Mouse (Mus musculus): Measurements from ENCODE around the gene Sf1.
A peak's percentile ranks its signal among the peaks of the same experiment; 100 is the strongest.

Sf1 gene

DNA sequence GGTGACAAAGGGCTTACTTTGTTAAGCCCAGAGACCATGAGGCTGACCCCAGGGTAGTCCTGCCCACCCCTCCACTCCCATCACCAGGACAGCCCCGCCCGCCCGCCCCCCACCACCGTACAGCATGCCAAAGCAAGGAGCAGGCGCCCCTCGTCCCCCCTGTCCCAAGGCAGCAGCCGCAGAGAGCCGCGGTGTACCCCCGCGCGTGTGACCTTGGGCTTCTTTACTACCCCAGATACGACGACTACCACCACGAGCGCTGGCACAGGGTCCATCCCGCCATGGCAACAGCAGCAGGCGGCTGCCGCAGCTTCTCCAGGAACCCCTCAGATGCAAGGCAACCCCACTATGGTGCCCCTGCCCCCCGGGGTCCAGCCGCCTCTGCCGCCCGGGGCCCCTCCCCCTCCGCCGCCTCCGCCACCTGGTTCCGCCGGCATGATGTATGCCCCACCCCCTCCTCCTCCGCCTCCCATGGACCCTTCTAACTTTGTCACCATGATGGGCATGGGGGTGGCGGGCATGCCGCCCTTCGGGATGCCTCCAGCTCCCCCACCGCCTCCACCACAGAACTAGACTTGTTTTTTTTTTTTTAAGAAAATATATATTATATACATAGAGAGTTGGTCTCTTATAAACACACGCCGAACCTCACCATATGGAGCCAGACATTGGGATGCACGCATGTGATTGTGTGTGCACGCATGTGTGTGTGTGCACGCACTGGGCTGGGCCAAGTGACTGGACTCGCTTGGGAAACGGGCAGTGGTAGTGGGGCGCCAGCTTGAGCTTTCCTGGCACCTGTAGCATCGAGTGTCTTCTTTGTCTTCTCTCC is 12.1 kb downstream of the Sf1 start:
- no peak for DNase-seq (ENCODE audit: low spot score)

DNA sequence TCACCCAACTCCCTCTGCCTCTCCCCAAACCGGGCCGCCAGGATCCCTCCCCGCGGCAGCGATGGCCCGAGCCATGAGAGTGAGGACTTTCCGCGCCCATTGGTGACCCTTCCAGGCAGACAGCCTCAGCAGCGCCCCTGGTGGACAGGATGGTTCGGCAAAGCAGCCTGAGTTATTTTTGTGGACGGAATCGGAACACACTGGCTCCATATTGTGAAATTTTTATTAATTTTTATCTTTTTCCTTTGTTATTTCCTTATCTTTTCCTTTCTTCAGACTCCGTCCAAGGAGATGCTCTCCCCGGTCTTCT is 12.7 kb downstream of the Sf1 start:
- DNase-seq (ENCODE audit: low spot score) = peak; percentile 53

DNA sequence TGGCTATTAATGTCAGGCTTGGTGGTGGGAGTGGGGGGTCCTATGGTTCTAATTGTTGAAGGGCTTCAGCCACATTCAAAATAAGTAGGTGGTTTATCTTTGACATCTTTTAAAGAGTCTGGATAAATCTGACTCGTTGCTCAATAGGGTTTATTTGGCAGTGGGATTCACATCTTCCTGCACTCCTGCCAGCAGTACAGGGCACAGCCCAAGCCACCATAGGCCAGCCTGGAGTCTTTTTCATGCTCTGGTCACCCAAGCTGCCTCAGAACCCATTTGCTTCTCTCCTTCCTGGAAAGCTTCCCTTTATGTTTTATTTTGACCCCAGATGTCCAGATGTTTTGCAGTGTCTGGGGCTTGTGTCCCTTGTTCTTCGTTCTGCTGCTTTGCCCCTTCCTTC is 13.2 kb downstream of the Sf1 start:
- no peak for DNase-seq (ENCODE audit: low spot score)

DNA sequence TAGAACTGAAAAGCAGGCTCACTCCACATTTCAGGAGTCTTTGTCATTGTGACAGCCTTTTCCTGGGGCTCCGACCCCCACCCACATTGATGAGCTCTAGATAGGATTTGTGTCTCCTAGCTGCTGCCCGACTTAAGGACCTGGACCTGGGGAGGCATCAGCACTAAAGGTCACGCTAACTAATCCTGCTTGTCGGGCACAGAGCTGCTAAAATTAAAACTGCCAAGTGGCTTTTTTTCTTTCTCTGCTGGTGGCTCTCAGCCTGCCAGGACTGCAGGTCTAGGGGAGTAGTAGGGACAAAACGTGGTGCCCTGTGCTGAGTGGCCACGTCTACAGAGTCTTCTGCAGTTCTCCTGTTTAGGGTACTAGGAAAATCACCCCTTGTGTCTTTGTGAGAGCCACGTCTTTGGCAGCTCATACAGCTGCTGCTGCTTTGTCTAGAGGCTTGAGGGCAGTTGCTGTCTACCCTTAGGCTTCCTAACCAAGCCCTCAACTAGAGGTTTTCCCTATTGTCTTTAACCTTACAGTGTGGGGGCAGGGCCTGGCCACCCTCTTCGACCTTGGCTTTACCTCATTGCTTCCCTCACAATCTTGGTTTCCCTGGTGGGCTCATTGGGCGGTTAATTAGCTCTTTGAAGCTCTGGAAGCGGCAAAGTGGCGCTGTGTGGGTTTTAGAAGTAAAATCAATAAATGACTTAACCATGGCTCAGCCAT is 14.0 kb downstream of the Sf1 start:
- DNase-seq (ENCODE audit: low spot score) = no peak

DNA sequence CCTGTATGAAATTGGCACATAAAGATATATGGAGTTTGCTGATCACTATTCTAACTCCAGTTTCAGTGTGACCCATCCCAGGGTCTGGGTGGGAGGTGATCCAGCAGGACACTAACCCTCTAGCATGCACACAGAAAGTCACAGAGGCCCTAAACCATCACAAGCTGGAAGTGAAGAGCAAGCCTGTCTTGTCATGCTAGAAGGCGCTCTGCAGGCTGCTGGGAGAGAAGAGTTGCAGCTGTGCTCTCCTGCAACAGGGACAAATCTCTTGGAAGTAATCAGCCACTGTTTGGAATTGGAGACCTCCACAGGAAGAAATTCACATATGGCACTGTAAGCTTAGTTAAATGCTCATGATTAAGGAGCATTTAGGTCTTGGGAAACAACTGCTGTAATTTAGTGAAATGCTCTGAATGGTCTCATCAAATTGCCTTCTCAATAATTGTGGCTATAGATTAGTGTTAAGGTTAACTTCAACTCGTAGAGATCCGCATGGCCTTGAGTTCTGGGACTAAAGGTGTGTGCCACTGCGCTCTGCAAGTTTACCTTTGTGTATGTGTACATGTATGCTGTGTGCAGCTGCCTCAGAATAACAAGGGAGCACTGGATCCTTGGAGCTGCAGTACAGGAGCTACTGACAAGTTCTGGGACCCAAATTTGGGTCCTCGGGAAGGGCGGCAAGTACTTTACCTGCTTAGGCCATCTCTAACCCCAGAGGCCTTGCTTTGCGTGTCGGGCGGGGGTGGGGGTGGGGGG is 17.1 kb downstream of the Sf1 start:
- no peak for DNase-seq (ENCODE audit: low spot score)

DNA sequence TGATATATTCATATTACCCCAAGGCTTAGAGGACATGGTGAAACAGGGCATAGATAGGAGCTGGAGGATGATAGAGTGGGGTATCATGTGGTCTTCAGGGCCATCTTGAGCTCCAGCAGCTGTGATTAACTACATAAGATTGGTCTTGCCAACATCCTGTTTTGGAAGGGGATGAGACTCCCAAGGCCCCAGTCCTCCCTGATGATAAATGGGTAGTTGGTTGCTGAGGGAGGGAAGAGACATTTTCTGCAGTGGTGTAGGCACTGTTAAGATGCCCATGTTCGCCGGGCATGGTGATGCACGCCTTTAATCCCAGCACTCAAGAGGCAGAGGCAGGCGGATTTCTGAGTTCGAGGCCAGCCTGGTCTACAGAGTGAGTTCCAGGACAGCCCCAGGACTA is 17.7 kb downstream of the Sf1 start:
- DNase-seq (ENCODE audit: low spot score) = no peak

DNA sequence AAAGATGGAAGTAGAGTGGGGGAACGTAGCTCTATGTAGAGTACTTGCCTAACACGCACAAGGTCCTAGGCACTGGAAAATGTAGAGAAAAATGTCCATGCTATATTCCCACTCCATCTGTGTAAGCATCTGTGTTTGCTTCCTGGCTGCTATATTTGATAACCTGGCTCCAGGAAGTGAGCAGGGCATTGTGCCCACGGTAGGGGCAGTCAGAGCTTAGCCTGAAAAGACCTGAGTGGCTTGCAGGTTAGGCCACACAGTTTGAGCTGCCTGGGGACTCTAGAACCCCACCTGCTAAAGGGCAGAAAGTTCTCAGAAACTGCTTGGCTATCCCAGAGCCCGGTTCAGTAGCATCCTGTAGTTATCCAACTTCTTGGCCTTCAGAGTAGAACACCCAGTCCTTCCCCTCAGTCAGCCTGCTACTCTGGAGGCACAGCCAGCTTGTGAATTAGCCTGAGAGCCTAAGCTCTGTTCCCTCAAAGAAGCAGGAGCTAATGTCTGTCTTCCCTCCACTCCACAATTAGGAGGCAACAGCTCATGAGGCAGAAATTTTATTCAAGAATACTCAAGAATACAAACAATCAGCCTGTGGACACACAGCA is 18.9 kb downstream of the Sf1 start:
- no peak for DNase-seq (ENCODE audit: low spot score)

DNA sequence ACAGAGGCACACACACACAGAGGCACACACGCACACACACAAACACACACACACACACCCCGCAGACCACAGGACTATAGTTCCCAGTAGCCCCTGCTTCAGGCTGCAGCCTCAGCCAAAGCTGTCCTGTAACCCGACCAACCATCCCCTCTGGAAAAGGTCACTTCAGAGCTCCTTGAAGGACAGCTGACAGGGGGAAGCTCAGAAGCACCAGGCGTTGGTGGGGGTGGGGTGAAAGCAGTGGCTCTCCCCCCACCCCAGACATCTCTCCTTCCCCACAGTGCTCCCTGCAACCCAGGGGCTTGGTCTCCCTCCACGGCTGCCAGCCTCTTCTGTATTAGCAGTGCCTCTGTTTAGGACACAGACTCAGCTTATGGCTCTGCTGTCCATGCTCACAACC is 20.0 kb downstream of the Sf1 start:
- DNase-seq (ENCODE audit: low spot score) = no peak

DNA sequence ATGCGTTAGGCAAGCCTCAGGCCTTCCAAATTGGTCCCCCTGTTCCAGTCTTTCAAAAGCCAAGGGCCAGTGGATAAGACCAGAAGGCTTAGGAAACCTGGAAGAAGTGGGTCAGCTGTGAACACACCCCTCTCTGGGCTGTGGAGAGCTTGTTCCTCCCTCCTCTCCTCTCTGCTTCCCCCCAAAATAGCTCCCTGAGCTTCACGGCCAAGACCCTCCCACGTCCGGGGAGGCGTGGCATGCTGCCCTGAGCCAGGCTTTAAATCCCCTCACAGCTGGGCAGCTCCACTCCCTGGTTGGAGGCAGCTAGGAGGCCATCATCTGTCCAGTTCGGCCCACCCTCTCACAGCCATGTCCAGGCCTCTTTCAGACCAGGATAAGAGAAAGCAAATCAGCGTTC is 20.6 kb downstream of the Sf1 start, which contains the start of gene Pygm:
Pygm (plus strand) TSS at position 272 of the 400 bp plus-strand sequence.
- peak; percentile 68 for DNase-seq (ENCODE audit: low spot score)

DNA sequence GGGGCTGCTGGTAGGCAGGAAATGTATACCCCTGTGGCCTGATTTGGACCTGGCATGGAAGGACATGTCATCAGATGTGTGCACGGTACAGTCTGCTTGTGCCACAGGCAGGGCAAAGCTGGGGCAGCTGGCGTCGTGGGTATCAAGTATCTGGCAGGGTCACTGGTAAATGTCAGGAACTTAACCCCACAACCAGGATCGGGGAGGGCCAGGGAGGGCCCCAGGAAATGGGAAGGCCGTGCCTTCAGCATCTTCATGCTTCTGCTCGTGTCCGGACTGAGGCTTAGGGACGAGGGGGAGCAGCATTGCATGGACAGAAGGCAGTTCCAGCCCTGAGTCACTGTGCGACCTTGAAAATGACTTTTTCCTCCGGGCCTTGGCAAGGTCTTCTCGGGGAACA is 21.5 kb downstream of the Sf1 start:
- no peak for DNase-seq (ENCODE audit: low spot score)

DNA sequence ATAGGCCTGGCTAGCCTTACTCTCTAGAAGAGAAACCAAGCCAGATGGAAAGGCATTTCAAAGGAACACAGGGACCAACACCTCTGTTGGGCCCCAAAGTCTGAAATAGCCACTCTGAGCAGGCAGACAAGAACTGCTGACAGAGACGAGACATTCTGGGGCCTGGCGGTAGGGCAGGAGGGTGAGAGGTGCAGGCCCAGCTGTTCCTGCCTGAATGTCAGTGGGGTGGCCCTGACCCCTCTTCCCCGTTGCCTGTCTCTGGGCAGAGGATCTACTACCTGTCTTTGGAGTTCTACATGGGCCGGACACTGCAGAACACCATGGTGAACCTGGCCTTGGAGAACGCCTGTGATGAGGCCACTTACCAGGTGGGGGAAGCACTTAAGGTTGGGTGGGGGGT is 21.9 kb downstream of the Sf1 start:
- no peak for DNase-seq (ENCODE audit: low spot score)

DNA sequence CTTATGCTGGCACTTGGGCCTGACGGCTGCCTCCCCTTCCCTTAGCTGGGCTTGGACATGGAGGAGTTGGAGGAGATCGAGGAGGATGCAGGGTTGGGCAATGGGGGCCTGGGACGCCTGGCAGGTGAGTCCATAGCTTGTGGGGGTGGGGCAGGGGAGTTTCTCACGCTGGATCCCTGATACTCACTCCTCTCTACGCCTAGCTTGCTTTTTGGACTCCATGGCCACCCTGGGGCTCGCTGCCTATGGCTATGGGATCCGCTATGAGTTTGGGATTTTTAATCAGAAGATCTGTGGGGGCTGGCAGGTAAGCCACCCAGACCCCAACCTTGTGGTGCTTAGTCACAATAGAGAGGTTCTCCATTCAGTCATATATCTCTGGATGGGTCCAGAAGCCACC is 22.3 kb downstream of the Sf1 start:
- no peak for DNase-seq (ENCODE audit: low spot score)

DNA sequence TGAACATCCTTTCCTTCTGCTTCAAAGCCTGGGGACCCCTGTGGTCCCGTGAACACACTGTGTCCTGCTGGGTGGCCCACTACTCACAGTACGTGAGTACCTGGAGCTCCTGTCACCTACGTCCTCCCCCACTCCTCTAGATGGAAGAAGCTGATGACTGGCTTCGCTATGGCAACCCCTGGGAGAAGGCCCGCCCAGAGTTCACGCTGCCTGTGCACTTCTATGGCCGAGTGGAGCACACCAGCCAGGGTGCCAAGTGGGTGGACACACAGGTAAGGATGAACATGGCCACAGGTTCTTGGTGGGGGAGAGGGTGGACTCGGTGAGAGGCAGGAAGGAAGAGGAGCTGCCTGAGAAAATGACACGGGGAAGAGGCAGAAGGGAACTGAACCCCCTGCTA is 22.7 kb downstream of the Sf1 start:
- no peak for DNase-seq (ENCODE audit: low spot score)

DNA sequence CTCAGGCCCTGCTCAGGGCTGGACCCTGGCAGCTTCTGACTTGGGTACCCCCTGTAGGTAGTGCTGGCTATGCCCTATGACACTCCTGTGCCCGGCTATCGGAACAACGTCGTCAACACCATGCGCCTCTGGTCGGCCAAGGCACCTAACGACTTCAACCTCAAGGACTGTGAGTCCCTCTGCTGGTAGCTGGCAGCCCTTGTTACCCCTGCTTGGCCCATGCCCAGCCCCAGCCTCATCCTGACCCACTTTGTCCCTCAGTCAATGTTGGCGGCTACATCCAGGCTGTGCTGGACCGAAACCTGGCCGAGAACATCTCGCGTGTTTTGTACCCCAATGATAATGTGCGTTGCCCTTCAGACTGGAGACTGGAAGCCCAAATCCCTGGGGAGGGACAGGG is 24.5 kb downstream of the Sf1 start:
- DNase-seq (ENCODE audit: low spot score) = no peak

DNA sequence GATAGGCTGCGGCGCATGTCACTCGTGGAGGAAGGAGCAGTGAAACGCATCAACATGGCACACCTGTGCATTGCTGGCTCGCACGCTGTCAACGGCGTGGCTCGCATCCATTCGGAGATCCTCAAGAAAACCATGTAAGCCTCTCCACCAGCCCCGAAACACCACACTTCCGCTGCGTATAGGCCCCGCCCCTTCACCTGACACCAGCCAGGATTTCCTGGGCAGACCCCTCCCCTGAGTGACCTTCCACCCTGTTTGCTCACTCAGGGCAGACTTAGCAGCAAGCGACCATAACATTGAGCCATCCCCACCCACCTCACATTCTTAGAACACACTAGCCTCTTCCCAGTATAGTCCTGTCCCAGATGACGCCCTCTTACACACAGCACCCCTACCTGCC is 26.3 kb downstream of the Sf1 start:
- no peak for DNase-seq (ENCODE audit: low spot score)

DNA sequence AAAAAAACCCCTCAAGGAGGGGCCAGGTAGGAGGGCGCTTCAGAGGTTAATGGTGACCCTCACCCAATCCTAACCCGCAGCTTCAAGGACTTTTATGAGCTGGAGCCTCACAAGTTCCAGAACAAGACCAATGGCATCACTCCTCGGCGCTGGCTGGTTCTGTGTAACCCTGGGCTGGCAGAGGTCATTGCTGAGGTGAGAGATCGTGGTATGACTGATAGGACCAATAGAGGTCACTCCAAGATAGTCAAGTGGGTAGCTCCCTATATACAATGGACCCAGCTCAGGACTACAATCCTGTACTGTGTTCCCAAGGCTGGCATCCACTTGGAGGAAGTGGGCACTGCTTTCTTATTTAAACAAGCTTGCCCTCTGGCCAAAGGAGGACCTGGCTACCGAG is 26.8 kb downstream of the Sf1 start:
- DNase-seq (ENCODE audit: low spot score) = no peak

DNA sequence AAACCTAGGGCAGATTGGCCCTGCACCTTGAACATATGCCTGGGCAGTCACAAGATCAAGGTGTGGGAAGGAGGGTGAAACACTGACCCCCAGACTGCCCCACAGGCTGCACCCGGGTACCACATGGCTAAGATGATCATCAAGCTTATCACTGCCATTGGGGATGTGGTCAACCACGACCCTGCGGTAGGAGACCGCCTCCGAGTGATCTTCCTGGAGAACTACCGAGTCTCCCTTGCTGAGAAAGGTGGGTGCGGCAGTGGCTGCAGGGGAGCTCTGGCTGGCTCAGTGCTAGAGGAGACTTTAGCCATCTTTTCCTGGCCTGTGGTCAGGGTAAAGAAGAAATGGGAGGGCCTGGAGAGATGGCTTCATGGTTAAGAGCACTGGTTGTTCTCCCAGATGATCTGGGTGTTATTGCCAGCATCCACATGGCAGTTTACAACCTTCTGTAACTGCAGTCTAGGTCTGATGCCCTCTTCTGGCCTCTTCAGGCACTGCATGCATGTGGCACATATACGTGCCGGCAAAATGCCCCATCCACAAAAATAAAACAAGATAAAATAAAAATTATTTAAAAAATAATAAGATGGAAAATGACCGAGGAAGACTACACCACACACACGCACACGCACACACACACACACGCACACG is 29.4 kb downstream of the Sf1 start:
- DNase-seq (ENCODE audit: low spot score) = no peak

DNA sequence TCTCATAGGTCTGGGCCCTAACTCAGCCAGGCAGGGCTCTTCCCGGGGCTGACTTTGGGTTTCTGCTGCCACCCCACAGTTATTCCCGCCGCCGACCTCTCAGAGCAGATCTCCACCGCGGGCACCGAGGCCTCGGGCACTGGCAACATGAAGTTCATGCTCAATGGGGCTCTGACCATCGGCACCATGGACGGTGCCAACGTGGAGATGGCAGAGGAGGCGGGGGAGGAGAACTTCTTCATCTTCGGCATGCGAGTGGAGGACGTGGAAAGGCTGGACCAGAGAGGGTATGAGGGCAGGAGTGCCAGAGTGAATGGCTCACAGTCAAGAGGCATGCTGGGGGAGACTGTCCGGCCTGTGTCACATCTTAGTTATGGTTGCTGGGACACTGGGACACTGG is 30.1 kb downstream of the Sf1 start:
- no peak for DNase-seq (ENCODE audit: low spot score)

DNA sequence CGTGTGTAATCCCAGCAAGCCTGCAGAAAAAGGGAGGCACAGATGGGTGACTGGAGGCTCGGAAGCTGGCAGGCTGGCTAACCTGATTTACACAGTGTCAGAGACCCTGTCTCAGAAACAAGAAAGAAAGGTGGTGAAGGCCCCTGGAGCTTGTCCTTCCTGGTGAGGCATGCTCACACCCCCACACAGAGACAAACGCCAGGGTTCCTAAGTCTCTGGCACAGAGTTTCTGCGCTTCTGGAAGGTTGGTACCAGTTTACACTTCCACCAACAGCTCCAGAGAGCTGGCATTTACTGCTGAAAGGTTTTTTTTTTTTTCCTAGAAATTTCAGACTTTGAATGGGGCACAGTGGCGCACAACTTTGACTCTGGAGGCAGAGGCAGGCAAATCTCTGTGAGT is 32.7 kb downstream of the Sf1 start:
- DNase-seq (ENCODE audit: low spot score) = no peak

DNA sequence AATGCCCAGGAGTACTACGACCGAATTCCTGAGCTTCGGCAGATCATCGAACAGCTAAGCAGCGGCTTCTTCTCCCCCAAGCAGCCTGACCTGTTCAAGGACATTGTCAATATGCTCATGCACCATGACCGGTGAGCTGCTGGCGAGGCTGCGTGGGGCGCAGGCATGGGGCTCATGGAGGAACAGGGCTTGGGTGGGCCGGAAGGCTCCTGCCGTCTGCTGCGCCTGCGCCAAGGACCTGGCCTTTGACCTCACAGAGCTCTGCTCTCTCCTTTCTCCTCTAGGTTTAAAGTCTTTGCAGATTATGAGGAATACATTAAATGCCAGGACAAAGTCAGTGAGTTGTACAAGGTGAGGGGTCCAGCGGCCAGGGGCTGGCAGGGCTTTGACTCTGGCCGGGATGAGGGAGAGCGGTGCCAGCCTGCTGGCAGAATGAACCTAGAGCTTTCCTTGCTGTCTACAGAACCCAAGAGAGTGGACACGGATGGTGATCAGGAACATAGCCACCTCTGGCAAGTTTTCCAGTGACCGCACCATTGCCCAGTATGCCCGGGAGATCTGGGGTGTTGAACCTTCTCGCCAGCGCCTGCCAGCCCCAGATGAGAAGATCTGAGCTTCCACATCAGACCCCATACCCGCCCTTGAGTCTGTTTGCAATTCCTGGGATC is 34.2 kb downstream of the Sf1 start:
- DNase-seq (ENCODE audit: low spot score) = no peak

DNA sequence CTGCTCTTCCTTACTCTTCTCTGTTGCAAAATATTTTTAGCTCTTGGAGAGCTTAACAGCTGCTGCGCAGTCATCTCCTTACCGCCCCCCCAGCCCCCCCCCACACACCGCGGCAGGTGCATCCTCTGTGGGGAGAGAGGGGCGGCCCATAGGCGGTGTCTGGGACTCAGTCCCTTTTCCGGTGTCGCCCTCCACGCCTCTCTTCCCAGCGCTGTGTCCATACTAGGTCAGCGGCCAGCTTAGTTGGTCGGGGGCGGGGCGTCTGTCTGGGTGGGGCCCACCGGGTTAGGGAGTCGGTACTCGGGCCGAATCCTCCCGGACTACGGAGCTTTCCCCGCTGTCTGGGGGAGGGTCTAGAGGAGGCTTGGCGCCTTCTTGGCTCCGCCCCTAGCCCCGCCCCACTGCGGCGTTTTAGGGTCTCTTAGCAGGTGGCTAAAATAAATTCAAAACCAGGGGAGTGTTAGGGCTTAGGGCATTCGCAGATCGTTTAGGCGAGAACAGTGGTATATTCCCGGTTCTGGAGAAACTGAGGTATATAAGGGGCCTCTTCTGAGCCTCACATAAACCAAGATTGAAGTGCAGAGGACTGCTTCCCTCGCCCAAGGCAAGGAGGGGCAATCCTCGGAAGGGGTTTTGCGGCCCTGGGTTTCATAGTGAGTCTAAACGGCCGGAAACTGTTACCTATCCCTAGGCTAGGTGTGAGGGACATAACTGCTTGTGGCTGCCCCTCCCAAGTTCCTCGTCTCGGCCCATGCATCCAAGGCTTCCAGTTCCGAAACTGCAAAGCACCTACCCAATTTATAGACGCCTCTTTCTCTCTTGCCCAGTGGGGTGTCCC is 35.2 kb downstream of the Sf1 start:
- DNase-seq (ENCODE audit: low spot score) = peak; percentile 48
